Mouse (Mus musculus): ENCODE measurements around the gene Morc3.

Morc3 gene

GRCm38 (mm10) chr16:93831627-93832395, at the start of gene Morc3:
Gene Morc3, plus strand, starts transcription at chr16:93832121.
- peak; percentile 99 for DNase-seq (ENCODE audit: low read depth, low spot score)

- DNase-seq (ENCODE audit: low read depth, low spot score), result no peak
These were observed 47.7 kb upstream of the Morc3 start for GRCm38 (mm10) chr16:93784175-93784574.

- DNase-seq (ENCODE audit: low read depth, low spot score), result peak; percentile 31
These were observed 46.1 kb upstream of the Morc3 start for GRCm38 (mm10) chr16:93785805-93786204.

GRCm38 (mm10) chr16:93788388-93788787, 43.5 kb upstream of the Morc3 start:
- no peak for DNase-seq (ENCODE audit: low read depth, low spot score)

GRCm38 (mm10) chr16:93788881-93789280, 43.0 kb upstream of the Morc3 start:
- no peak for DNase-seq (ENCODE audit: low read depth, low spot score)

GRCm38 (mm10) chr16:93789971-93790755, 41.8 kb upstream of the Morc3 start:
- no peak for DNase-seq (ENCODE audit: low read depth, low spot score)

- no peak for DNase-seq (ENCODE audit: low read depth, low spot score)
These were observed 38.8 kb upstream of the Morc3 start for GRCm38 (mm10) chr16:93792981-93793630.

- DNase-seq (ENCODE audit: low read depth, low spot score), result no peak
These were observed 37.1 kb upstream of the Morc3 start for GRCm38 (mm10) chr16:93794845-93795244.

- no peak for DNase-seq (ENCODE audit: low read depth, low spot score)
These were observed 36.5 kb upstream of the Morc3 start for GRCm38 (mm10) chr16:93795391-93795790.

GRCm38 (mm10) chr16:93797021-93797840, 34.7 kb upstream of the Morc3 start:
- no peak for DNase-seq (ENCODE audit: low read depth, low spot score)

- no peak for DNase-seq (ENCODE audit: low read depth, low spot score)
These were observed 34.0 kb upstream of the Morc3 start for GRCm38 (mm10) chr16:93797841-93798492.

- DNase-seq (ENCODE audit: low read depth, low spot score), result no peak
These were observed 33.3 kb upstream of the Morc3 start for GRCm38 (mm10) chr16:93798623-93799022.

GRCm38 (mm10) chr16:93799071-93799470, 32.9 kb upstream of the Morc3 start:
- no peak for DNase-seq (ENCODE audit: low read depth, low spot score)

- no peak for DNase-seq (ENCODE audit: low read depth, low spot score)
These were observed 32.0 kb upstream of the Morc3 start for GRCm38 (mm10) chr16:93799936-93800335.

- DNase-seq (ENCODE audit: low read depth, low spot score), result no peak
These were observed 24.8 kb upstream of the Morc3 start for GRCm38 (mm10) chr16:93807167-93807566.

- DNase-seq (ENCODE audit: low read depth, low spot score), result peak; percentile 85
These were observed 23.9 kb upstream of the Morc3 start for GRCm38 (mm10) chr16:93807961-93808554.

- peak; percentile 88 for DNase-seq (ENCODE audit: low read depth, low spot score)
These were observed 15.8 kb upstream of the Morc3 start for GRCm38 (mm10) chr16:93815856-93816736.

GRCm38 (mm10) chr16:93816861-93817260, 15.1 kb upstream of the Morc3 start:
- no peak for DNase-seq (ENCODE audit: low read depth, low spot score)

- no peak for DNase-seq (ENCODE audit: low read depth, low spot score)
These were observed 14.6 kb upstream of the Morc3 start for GRCm38 (mm10) chr16:93817371-93817770.

Measured in skeletal muscle tissue, adult 2 months (tissue).